Mouse (Mus musculus): ENCODE data around the gene Prox1.

Gene Prox1

GRCm38 (mm10) chr1:190106674-190107420 lies 63.7 kb downstream of the Prox1 start:
- no peaks in the 10 kb centered on the region for H3K27me3 ChIP-seq (ENCODE audit: control insufficient read depth, insufficient read depth, low read length, poor library complexity, severe bottlenecking)
- H3K36me3 ChIP-seq (ENCODE audit: control insufficient read depth, insufficient read depth, low read length, poor library complexity, severe bottlenecking), result no peaks in the 10 kb centered on the region
- no peak for DNase-seq (ENCODE audit: low read depth, low spot score)

GRCm38 (mm10) chr1:190106060-190106459 lies 64.5 kb downstream of the Prox1 start:
- DNase-seq (ENCODE audit: low read depth, low spot score), result no peak
- Histone ChIP-seq H3K27me3 (ENCODE audit: control insufficient read depth, insufficient read depth, low read length, poor library complexity, severe bottlenecking) (no peaks in the 10 kb centered on the region), H3K36me3 (ENCODE audit: control insufficient read depth, insufficient read depth, low read length, poor library complexity, severe bottlenecking) (no peaks in the 10 kb centered on the region)

GRCm38 (mm10) chr1:190093326-190093725 lies 77.2 kb downstream of the Prox1 start:
- Histone ChIP-seq H3K36me3 (ENCODE audit: control insufficient read depth, insufficient read depth, low read length, poor library complexity, severe bottlenecking) (no peaks in the 10 kb centered on the region), H3K27me3 (ENCODE audit: control insufficient read depth, insufficient read depth, low read length, poor library complexity, severe bottlenecking) (no peaks in the 10 kb centered on the region)
- no peak for DNase-seq (ENCODE audit: low read depth, low spot score)

- DNase-seq (ENCODE audit: low read depth, low spot score), result no peak
- Histone ChIP-seq H3K27me3 (ENCODE audit: control insufficient read depth, insufficient read depth, low read length, poor library complexity, severe bottlenecking) (no peaks in the 10 kb centered on the region), H3K36me3 (ENCODE audit: control insufficient read depth, insufficient read depth, low read length, poor library complexity, severe bottlenecking) (no peaks in the 10 kb centered on the region)
These were observed 78.4 kb downstream of the Prox1 start for GRCm38 (mm10) chr1:190092076-190092475.

- no peaks in the 10 kb centered on the region for H3K27me3 ChIP-seq (ENCODE audit: control insufficient read depth, insufficient read depth, low read length, poor library complexity, severe bottlenecking)
- no peak for DNase-seq (ENCODE audit: low read depth, low spot score)
These were observed 81.6 kb downstream of the Prox1 start for GRCm38 (mm10) chr1:190088929-190089328.

GRCm38 (mm10) chr1:190085703-190086102 lies 84.8 kb downstream of the Prox1 start:
- H3K36me3 ChIP-seq (ENCODE audit: control insufficient read depth, insufficient read depth, low read length, poor library complexity, severe bottlenecking), result no peaks in the 10 kb centered on the region
- no peaks in the 10 kb centered on the region for H3K27me3 ChIP-seq (ENCODE audit: control insufficient read depth, insufficient read depth, low read length, poor library complexity, severe bottlenecking)
- DNase-seq (ENCODE audit: low read depth, low spot score), result no peak

More at GRCm38 (mm10) chr1:190088929-190089328, 81.6 kb downstream of the Prox1 start:
- H3K36me3 ChIP-seq (ENCODE audit: control insufficient read depth, insufficient read depth, low read length, poor library complexity, severe bottlenecking), result no peaks in the 10 kb centered on the region

- no peak for DNase-seq (ENCODE audit: low read depth, low spot score)
- no peaks in the 10 kb centered on the region for H3K36me3 ChIP-seq (ENCODE audit: control insufficient read depth, insufficient read depth, low read length, poor library complexity, severe bottlenecking)
- H3K27me3 ChIP-seq (ENCODE audit: control insufficient read depth, insufficient read depth, low read length, poor library complexity, severe bottlenecking), result no peaks in the 10 kb centered on the region
These were observed 90.8 kb downstream of the Prox1 start for GRCm38 (mm10) chr1:190079643-190080275.

- no peaks in the 10 kb centered on the region for H3K27me3 ChIP-seq (ENCODE audit: control insufficient read depth, insufficient read depth, low read length, poor library complexity, severe bottlenecking)
- DNase-seq (ENCODE audit: low read depth, low spot score), result no peak
- no peaks in the 10 kb centered on the region for H3K36me3 ChIP-seq (ENCODE audit: control insufficient read depth, insufficient read depth, low read length, poor library complexity, severe bottlenecking)
These were observed 93.9 kb downstream of the Prox1 start for GRCm38 (mm10) chr1:190076601-190077000.
